Mouse (Mus musculus): Measurements from ENCODE around the gene Nup54.

The Nup54 gene

GRCm38 (mm10) chr5:92376795-92377405 is 58.1 kb downstream of the Nup54 start:
- DNase-seq (ENCODE audit: low read depth, low spot score) = no peak

DNA sequence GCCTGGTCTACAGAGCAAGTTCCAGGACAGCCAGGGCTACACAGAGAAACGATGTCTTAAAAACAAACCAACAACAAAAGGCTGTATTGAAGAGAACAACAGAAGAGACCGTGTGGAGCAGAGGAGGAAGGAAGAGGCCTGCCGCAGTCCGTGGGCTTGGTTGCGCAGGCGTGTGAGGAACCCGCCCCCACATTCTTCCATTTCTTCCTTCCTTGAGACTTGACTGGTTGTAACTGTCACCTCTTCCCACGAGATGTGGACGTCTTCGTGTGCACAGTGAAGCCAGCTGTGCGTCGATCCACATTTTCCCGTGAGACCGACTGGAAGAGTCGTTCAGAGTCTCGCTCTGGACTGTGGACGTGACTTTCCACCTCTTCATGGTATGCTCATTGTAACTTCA is 59.7 kb downstream of the Nup54 start:
- DNase-seq (ENCODE audit: low read depth, low spot score) = no peak

DNA sequence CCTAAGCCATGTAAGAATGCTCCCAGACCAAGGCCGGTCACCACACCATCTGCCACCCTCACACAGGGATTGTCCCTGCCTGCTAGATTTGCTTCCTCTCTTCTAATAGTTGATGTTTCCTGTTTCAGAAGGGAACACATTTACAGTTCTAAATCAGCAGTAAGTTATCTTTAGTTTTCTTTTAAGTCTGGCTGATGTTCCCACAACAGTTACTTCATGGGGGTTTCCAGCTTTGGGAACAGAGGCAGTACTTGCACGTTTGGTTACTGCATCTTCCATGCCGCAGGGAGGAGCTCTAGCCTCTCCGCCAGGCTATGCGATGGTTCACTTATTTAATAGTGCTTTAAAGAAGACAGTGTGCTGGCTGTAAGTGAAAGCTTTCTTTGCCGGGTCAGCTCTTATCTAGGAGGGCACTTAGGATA is 60.3 kb downstream of the Nup54 start:
- DNase-seq (ENCODE audit: low read depth, low spot score) = no peak

GRCm38 (mm10) chr5:92372605-92373004 is 62.4 kb downstream of the Nup54 start:
- DNase-seq (ENCODE audit: low read depth, low spot score) = no peak

DNA sequence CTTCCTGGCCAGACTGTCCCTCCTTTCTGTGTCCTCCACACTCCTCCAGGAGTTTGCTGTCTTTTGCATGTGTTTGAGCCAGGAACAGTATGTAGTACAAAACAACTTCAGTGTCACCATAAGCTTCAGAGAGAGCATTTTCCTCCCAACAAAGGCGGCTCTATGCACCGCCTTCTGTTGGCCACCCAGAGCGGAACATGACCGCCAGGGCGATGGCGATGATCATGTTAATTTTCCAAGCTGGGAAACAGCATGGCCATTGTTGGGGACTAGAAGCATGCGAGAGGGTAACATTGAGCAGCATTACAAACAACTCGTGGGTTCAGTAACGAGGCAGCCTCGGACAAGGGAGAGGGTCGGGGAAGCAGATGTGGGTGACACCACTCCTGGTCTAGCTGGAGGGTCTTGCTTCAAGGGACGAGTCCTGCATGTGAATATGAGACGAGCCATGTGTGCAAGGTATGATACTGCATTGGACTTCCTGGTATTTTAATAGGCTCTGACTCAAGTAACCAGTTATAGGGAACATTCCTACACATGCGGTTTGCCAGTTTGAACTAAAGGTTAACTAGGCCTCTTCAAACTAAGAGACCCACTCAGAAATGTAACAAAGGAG is 63.5 kb downstream of the Nup54 start:
- no peak for DNase-seq (ENCODE audit: low read depth, low spot score)

DNA sequence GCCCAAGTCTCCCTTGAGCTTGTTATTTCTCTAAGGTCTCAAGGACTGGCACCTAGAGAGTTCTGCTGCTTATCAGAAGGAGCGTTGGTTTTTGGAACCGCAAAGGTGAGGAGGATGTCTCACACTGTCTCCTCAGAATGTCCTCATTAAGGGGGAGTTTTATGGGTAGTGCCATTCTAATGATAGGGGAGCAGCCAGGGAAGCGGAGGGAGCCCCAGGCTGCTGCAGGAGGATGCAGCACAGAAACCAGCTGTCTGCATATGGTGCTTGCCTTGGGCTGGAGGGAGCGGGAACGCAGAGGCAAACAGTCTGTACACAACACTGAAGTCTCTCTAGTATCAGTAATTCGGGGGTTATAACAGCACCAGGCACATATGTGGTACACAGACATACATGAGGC is 64.1 kb downstream of the Nup54 start:
- DNase-seq (ENCODE audit: low read depth, low spot score) = no peak

DNA sequence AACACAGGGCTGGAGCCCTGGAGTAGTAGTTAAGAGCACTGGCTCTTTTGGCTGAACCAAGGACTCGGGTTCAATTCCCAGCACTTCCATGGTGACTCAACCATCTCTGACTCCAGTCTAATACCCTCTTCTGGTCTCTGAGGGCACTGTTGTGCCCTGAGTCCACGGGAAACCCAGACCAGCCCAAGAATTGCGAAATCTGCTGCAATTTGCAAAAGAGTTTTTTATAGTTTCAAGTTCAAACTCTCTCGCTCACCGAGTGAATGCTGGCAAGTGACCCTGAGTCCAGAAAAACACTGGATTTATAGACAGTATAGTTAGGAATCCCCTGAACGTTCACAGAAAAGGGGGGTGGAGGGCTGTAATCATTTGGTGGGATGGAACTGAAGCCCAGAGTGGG is 64.6 kb downstream of the Nup54 start:
- peak; percentile 40 for DNase-seq (ENCODE audit: low read depth, low spot score)

GRCm38 (mm10) chr5:92369151-92369994 is 65.6 kb downstream of the Nup54 start:
- DNase-seq (ENCODE audit: low read depth, low spot score) = peak; percentile 77

- DNase-seq (ENCODE audit: low read depth, low spot score) = peak; percentile 93
Observed at GRCm38 (mm10) chr5:92368392-92368791, 66.6 kb downstream of the Nup54 start.

DNA sequence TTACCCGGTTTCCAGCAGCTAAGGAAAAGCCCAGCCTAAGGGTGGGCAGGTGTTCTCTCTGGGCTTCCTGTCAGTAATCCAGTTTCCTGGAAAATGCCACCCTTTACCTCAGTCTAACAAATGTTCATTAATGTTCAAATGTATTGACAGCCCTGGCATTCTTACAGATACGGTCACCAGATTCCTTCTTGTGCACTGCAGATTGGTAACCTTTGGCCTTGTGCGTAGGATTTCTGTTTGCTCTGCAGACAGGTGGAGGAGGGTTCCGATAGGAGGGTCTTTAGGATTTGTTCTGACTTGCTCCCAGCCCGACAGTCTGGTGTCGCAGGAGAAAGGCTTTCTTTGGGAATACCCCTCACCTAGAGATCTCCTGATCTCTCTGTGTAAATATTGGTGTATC is 68.5 kb downstream of the Nup54 start:
- DNase-seq (ENCODE audit: low read depth, low spot score) = no peak

Measured in 3T3-L1 (cell line).